Mouse (Mus musculus) small intestine, adult 2 months (tissue): Measurements from ENCODE around the gene Speg.
A peak's percentile ranks its signal among the peaks of the same experiment; 100 is the strongest.

Experiments
- CTCF ChIP-seq: fragments of 200-500 bp; IDR thresholded peaks from 2 replicates; pipeline ENCODE4 v1.5.1; 2012; ENCODE audit warnings: low read depth, mild to moderate bottlenecking, control low read depth, inconsistent platforms, low read length, moderate library complexity, mixed read lengths; ENCODE audit not compliant: insufficient replicate concordance, insufficient read length; ENCODE audit errors: extremely low read depth
- POLR2A ChIP-seq: fragments of 200-500 bp; IDR thresholded peaks from 2 replicates; pipeline ENCODE4 v1.6.1; 2012; ENCODE audit warnings: low read depth, mild to moderate bottlenecking, control low read depth, inconsistent platforms, low read length, moderate library complexity

DNA sequence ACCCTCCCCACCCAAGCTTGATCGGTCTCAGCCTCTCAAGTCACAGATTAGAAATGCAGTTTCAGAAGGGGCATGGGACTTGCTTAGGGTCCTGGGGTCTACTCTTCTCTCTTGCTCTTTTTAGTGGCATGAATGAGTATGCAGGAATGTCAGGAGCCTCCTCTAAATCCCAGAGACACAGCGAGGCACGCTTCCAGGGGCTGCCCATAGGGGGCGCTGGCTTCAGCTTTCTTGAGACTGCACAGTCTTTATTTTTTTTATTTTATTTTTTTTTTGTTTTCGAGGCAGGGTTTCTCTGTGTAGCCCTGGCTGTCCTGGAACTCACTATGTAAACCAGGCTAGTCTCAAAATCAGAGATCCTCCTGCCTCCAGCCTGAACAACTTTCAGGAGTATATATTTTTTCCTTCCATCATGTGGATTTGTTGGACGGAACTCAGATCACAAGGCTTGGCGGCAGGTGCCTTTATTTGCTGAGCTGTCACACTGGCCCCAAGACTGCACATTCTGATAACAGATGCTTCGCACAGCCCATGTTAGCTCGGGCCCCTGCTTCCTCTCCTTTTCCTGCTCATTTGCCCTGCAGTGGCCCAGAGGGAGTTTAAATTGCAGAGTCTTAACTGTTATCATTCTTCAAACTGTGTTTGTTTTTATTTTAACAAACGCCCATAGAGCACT lies 50.8 kb downstream of the Speg start:
- TF ChIP-seq CTCF (peak; percentile 75), POLR2A (no peak)
